Mouse (Mus musculus) gastrocnemius, adult 18-20 months (tissue): ENCODE data around the gene Nrip1. TPM values are rescaled to one million over a fixed set of nuclear protein-coding genes. Genes with fewer than 3 reads are reported as not detected.
A peak's percentile ranks its signal among the peaks of the same experiment; 100 is the strongest.

Experiments
- DNase-seq: peaks from one replicate; pipeline ENCODE4 v3.0.0; 2021; ENCODE audit warnings: low spot score
- total RNA-seq, 2 experiments: library from RNA; stranded (reverse); gene quantifications; 2 replicates each; pipeline ENCODE4 v1.2.3; 2021

Nrip1 gene
- total RNA-seq, 2 experiments from 2014 or later = 32.8 to 45.6 TPM

GRCm38 (mm10) chr16:76316940-76317822 lies 56.4 kb downstream of the Nrip1 start:
- DNase-seq = no peak

GRCm38 (mm10) chr16:76315642-76316041 lies 58.0 kb downstream of the Nrip1 start:
- no peak for DNase-seq

- no peak for DNase-seq
These were observed 59.3 kb downstream of the Nrip1 start for GRCm38 (mm10) chr16:76314013-76314950.

- DNase-seq = no peak
These were observed 60.7 kb downstream of the Nrip1 start for GRCm38 (mm10) chr16:76312887-76313420.

- DNase-seq = no peak
These were observed 62.8 kb downstream of the Nrip1 start for GRCm38 (mm10) chr16:76310791-76311190.

- DNase-seq = no peak
These were observed 63.3 kb downstream of the Nrip1 start for GRCm38 (mm10) chr16:76310286-76310685.

GRCm38 (mm10) chr16:76309280-76309679 lies 64.3 kb downstream of the Nrip1 start:
- no peak for DNase-seq

- peak; percentile 31 for DNase-seq
These were observed 66.6 kb downstream of the Nrip1 start for GRCm38 (mm10) chr16:76307039-76307438.

GRCm38 (mm10) chr16:76306446-76306845 lies 67.2 kb downstream of the Nrip1 start:
- DNase-seq = no peak

- DNase-seq = no peak
These were observed 70.2 kb downstream of the Nrip1 start for GRCm38 (mm10) chr16:76303436-76303835.

GRCm38 (mm10) chr16:76301728-76302050 lies 71.9 kb downstream of the Nrip1 start:
- DNase-seq = no peak

GRCm38 (mm10) chr16:76301037-76301727 lies 72.4 kb downstream of the Nrip1 start:
- DNase-seq = no peak

- no peak for DNase-seq
These were observed 73.2 kb downstream of the Nrip1 start for GRCm38 (mm10) chr16:76300452-76300851.

- no peak for DNase-seq
These were observed 74.1 kb downstream of the Nrip1 start for GRCm38 (mm10) chr16:76299511-76299910.

GRCm38 (mm10) chr16:76295322-76295721 lies 78.3 kb downstream of the Nrip1 start:
- DNase-seq = no peak

GRCm38 (mm10) chr16:76294550-76294949 lies 79.1 kb downstream of the Nrip1 start:
- no peak for DNase-seq

GRCm38 (mm10) chr16:76293765-76294463 lies 79.7 kb downstream of the Nrip1 start:
- DNase-seq = no peak

- DNase-seq = no peak
These were observed 80.5 kb downstream of the Nrip1 start for GRCm38 (mm10) chr16:76293176-76293575.

GRCm38 (mm10) chr16:76292656-76293055 lies 81.0 kb downstream of the Nrip1 start:
- DNase-seq = no peak

- no peak for DNase-seq
These were observed 82.3 kb downstream of the Nrip1 start for GRCm38 (mm10) chr16:76291366-76291765.

- DNase-seq = no peak
These were observed 84.1 kb downstream of the Nrip1 start for GRCm38 (mm10) chr16:76289495-76289894.
